Mouse (Mus musculus): Measurements from ENCODE around the gene Mfn2. TPM values are rescaled to one million over a fixed set of nuclear protein-coding genes. Genes with fewer than 3 reads are reported as not detected.

Gene Mfn2
- total RNA-seq, 1 experiment from 2014 or later = 191 TPM

DNA sequence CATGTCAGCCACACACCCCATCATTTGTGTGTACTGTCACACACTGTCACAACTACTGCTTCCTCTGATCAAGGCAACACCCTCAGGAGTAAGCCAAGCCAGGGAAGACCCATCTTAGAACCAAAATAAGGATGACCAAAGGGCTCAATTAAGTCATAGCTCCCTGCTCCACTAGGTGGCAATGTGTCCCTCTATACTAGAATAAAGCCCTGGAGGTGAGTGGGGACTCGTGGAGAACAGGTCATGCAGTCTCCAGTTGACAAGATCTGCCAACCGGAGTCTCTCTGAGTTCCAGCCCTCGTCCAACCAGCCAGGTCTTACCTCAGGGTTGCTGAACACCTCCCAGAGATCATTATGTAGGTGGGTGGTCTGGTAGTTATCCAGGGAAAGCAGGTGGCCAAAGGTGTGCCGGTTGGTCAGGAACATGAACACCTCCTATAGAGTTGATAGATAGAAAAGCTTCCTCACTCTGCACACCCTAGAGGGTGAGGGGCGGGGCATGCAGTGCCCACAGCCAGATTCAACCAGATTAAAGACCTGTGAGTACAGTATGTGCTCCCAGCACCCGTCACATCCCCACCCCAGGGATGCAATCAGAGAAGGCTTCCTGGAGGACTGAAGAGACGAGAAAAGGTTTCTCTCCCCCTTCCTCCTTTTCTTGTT, 14.1 kb upstream of the Mfn2 start:
- peak; percentile 76 for DNase-seq

DNA sequence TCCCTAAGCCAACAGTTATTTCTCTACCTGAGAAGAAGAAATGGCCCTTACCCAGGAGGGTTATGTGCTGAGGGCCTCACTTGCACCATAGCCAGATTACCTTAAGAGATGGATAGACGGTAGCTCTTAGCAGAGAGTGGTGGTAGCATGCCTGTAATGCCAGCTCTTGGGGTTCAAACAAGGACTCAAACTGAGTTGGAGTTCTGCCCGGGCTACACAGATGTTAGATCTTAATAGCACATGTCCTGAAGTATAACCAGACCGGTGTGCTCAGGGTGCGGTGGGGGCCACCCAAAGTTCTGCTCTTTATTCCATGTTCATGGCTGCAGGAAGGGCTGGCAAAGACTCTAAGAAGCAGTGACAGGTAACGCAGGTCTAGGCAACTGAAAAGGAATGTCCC, 5.0 kb upstream of the Mfn2 start:
- no peak for DNase-seq

DNA sequence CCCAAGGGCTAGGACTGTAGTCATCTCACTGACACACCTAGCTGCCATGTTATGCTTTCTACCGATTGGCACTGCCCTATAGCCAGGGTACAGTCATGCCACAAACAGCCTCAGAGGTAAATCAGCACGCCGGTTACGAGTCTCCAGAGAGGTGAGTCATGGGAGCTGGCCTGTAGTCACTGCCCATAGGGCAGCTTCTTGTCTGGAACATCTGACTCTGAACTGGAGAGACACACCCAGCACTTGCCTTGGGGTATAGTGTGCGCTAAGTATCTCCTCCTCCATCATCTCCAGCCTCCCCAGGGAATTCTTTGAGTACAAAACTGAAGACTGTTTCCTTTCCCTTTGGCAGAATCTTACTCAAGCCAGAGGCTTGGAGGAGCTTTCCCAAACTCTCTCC, 1.7 kb upstream of the Mfn2 start:
- DNase-seq = peak; percentile 70

DNA sequence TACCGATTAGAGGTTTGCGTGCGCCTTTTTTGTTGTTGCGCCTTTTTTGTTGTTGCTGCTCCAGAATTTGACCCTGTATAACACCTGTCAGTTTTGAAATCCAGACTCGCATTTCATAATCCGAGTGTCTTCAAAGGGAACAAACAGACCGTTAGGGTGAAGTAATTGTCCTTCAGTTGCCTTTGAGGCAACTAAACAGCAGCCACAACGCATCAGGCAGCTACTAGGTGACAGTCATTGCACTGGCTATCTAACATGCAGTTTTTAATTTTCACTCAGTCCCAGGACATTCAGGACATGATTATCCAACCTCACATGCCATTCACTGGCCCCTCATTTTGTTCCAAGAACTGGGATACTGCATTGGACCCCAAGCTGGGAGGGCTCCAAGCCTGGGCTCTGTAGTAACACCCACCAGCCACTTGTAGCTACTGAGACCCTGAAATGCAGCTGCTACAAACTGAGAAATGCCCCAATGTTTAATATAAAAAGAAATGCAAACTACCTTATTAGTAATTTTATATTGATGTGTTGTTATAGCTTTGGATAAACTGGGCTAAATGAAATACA, 671 bp upstream of the Mfn2 start:
- DNase-seq = no peak

DNA sequence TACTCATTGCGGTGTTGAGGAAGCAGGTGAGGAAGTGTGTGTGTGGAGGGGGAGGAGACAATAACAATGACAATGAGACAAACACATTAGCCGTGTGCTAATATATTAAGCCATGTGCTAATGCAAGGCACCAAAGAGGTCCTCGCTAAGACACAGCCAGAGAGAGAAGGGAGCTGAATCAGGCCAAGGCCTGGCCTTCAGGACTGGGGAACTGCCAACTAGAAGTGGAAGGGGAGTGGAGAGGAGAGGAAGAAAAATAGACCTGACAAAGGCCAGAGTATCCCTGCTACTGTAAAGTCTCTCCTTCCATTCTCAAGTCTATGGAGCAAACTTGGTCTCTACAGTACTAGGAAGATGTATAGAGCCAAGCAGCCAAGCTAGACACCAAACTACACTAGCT, 903 bp downstream of the Mfn2 start:
- peak; percentile 72 for DNase-seq

DNA sequence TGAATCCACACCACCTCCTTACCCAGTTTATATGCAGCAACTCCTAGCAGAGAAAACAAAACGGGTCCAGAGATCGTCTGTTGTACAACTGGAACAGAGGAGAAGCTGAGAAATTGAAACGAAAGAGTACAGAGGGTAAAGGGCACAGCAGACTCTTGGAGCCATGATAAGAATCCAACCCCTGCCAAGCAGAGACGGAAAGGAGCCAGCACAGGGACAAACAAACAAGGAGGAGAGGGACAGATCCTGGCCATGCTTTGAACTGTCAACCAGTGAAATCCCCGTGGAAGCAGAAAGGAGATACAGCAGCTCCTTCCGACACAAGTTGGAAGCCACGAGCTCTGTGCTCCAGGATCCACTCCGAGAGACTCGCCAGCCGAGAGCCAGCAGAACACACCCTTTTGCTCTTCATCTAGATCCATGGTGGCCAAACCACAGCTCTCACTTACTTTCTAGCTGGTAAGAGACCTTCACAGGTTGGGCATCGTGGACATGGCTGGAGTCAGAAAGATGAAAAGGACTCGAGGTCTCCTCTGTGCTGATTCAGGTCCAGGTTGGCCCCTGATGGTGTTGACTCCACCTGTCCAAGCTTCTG, 1.5 kb downstream of the Mfn2 start:
- DNase-seq = peak; percentile 48

DNA sequence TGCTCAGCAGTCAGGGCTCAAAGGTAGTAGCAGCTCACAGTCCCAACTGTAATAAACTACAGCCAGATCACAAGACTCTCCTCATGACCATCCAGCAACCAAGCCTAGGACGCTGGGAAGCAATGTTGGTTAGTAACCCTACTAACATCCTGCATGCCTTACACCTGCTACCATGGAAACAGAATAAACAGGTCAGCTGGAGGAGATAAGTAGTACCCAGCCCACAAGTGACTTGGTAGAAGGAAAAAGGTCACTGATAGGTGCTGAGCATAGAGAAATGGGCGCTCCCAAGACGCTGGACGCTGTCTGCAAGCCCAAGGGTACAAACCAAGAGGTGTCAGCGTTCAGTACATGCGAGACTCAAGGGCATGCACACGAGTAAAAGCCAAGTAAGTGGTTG, 4.1 kb downstream of the Mfn2 start:
- no peak for DNase-seq

DNA sequence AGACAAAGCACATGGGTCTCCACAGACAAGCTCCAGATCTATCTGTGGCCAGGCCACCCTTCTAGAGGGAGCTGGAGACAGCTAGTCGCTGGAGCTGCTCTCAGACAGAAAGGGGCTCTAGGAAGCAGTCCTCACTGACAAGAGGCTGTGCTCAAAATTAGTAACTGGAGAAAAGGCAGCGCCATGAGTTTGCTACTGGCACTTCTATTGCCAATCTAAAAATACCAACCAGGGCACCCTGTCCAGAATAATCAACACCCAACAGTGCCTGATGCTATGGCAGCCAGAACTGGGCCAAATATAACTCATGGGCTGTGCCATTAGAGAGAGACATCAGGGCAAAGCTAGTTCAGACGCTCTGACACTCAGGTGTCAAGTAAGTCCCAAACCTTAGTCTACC, 7.2 kb downstream of the Mfn2 start:
- DNase-seq = no peak

DNA sequence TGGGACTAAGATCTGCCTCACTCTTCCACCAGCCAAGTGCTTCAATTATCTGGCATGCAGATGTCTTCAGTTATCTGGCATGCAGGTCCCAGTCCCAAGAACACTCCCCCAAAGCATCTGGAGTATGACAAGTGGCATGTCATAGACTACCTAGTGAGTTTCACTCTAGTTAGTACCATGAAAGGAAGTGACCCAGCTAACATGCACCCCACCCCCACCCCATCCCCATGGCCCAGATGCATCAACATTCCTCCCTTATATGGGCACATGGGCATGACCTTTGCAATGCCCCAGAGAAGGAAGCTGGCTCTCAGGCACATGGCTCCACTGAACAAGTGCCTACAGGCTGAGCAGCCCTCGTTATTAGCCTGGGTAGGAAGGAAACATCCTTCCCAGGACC, 8.1 kb downstream of the Mfn2 start:
- DNase-seq = no peak

DNA sequence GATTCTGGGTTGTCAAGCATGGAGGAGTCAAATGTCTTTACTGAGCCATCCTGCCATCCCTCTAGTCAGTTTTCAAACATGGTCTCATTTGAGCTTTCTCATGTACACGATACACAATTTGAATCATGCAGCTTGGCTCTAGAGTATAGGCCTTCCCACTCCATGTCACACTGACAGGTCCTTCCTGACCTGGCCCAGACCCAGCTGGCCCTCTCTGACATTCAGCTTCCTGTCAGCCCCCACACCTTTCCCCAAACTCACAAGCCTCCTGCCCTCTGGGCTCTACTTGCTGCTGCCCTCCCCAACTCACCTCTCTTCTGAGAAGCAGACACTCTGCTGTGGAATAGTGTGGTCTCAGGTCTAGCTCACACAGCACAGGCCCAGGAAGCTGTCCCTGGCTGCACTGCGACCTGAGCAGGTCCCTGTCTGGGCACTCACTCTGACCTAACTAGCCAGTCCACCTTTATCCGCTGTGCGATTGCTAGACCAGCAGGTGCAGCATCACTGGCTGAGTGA, 8.6 kb downstream of the Mfn2 start:
- DNase-seq = no peak

DNA sequence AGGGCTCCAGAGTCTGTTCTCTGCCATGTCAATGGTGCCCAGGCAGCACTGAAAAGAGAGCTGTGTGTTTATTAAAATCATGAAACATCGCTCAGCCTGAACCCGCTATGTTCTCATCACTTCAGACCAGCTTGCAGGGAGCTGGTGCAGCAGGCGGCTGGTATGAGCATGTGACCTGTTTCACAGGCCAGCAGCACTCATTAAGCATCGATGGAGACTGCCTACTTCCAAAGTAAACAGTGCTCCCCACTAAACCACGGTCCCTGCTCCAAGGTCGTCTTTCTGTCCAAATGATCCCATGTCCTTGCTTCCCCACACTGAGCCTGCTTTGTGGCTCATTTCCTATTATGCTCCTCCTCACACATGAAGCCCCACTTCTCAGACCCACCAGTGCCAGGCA, 14.2 kb downstream of the Mfn2 start:
- DNase-seq = peak; percentile 26

DNA sequence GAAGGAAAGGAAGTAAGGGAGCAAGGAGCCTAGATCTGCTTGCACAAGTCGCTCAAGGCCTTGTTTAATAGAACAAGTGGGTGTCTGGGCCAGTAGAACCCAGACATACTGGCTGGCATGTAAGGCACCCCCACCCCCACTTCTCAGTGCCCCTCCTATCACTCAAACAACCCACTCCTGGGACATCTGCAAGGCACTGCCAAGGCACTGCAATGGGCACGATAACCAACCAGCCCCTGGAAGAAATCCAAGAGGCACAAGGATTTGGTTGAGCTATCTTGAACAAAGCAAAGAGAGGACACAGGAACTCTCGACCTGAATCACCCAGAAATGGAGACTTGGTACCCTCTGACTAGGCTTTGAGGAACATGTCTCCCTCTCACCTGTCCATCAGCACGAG, 16.3 kb downstream of the Mfn2 start:
- no peak for DNase-seq

DNA sequence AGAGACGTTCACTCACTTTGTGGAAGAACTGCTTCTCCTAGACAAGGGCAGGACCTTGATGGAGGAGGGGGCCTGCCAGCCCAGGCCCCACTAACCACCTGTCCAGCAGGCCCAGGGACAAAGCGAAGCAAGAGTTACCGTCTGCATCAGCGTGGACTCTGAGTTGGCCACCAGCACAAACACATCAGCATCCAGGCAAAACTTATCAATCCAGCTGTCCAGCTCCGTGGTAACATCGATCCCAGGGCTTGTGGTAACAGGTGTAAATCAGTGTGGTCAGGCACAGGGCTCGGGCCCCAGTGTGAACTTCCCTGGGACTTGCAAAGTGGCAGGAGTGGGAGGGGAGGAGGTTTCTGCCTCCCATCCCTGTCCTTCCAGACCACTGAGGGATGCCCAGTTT, 17.2 kb downstream of the Mfn2 start:
- no peak for DNase-seq

DNA sequence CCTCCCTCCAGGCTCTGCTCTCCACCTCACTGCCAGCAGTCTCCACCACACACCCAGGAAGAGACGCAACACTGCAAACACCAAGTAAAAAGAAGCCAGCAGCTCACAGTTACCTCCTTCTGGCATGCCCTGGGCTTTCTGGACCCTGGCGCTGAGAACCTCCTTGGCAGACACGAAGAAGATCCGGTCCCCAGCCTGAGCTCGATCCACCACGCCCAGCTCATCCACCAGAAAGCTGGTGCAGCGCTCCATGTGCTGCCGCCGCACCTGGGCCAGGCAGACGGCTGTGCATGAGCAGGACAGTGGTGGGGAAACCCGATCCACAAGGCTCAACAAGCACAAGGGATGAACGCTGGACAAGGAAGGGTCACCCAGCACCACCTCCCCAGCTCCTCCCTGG, 18.3 kb downstream of the Mfn2 start:
- DNase-seq = no peak

DNA sequence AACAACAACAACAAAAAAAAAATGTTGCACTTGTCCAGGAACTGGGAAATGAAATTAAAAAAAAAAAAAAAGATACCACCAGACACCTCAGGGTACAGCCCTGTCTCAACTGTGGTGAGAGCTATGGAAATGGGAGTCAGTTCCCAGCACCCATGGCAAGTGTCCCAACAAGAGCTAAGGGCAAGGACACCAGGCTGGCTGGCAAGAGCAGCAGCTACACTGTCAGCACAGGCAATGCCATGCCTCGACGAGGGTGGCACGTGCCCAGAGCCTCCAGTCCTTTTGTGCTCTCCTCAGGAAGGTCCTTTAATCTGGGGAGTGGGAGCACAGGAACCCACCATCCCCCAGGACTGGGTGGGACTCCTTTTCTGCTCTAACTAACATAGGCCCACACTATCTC, 20.4 kb downstream of the Mfn2 start:
- peak; percentile 47 for DNase-seq

DNA sequence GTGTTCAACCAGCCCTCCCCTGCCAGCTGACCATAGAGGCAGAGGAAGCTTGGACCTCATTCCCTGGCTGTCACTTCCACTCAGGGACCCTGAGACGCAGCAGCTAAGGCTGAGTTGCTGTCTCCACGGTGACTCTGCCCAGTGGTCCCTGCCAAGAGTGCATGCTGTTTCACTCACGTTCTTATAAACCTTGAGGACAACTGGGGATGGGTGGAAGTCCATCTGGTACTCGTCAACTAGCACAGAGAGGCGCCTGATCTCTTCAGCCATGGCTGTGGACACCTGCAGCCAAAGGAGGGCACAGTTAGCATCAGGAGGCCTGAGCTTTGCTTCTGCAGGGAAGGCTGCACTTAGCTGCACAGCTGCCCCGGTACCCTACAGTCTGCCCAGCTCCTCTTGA, 21.5 kb downstream of the Mfn2 start:
- DNase-seq = no peak

DNA sequence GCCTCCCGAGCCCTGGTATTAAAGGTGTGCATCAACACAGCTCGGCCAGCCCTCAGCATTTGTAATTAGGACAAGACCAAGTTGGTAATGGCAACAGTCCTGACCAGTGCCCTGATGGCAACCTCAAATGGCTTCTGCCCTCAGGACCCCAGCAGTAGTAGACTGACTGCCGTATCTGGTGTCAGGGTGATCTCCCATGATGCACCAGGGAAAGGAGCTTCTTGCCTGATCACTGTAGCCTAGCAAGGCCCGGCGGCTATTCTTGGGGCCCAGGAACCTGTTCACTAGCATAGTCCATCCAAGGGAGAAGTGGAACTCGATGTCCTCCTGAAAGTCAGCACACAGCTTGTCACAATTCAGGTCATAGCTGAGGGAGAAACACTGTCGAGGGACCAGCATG, 22.7 kb downstream of the Mfn2 start:
- no peak for DNase-seq

DNA sequence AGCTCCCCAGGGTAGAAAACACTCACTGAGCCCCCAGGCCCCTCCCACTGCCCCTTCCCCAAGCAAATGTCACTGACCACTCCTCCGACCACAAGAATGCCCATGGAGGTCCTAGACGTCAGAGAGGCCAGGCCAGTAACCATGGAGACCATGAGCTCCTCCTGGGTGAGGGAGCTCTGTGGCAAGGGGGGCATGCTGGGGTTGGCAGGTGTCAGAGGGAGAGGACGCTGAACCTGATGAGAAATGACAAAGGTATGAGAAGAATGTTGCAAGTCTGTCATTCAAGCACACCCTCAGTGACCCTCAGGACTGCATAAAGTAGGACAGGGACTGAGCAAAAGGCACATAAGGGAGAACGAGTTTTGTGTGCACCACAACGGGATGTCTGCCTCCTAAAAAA, 24.6 kb downstream of the Mfn2 start:
- DNase-seq = no peak

DNA sequence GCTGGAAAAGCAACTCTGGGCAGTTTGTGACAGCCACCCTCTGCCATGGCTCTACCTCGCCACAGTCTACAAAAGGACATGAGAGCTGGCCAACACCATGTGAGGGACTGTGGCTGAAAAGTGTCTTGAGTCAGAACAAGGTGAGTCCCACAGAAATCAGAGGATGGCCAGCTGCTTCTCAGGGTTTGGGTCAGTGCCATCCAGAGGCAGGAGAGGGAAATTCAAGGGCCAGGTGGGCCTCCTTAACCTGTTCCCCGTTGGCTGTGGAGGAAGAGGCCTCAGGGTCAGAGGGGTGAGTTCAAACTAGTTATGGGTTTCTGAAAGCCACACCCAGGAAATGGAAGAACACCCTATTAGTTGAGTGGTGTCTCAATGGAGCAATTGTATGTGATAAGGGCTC, 25.0 kb downstream of the Mfn2 start:
- DNase-seq = no peak

DNA sequence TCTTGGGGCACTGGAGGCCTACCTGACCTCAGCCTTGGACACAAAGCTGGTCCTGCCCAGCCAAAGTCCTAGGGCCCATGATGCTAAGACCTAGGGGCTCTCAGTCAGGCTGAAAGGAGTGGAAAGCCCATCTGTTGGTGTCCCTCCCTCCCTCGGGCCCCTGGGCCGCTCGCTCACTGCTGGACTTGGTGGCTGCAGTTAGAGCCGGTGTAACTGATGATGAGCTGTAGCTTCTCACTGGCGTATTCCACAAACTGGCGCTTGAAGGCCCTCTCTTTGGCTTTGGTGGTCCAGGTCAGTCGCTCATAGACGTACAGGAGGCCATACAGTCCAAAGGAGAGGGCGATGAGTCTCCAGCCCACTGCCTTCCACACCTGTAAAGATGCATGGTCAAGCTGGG, 26.0 kb downstream of the Mfn2 start:
- no peak for DNase-seq

DNA sequence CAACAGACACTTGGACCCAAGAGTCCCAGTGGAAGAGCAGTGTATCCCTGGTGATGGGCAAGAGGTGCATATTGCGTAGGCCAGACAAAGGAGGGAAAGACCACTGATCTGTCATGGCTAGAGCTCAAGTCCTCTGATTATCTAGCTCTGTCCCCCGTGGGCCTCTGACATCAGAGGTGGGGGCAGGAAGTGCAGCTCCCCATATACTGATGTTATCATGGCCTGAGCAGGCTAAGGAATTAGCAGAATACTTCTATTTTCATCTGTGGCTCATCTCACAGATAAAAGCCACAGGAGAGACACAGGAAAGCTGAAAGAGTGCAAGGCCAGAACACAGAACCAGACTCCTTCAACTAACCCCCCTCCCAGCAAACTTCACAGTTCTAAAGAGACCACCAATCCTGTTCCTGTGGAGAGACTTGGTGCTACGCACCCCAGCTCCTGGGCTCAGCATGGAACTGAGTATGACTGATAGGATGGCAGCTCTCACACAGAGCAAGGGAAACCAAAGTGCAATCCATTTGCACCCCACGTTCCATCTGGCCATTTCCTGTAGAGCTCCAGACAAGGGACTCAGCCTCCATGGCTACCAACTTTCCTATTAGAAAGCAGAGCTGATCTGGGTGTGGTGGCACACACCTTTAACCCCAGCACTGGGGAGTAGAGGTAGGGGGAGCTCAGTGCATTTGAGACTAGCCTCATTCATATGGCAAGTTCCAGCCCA, 28.5 kb downstream of the Mfn2 start:
- DNase-seq = peak; percentile 4

DNA sequence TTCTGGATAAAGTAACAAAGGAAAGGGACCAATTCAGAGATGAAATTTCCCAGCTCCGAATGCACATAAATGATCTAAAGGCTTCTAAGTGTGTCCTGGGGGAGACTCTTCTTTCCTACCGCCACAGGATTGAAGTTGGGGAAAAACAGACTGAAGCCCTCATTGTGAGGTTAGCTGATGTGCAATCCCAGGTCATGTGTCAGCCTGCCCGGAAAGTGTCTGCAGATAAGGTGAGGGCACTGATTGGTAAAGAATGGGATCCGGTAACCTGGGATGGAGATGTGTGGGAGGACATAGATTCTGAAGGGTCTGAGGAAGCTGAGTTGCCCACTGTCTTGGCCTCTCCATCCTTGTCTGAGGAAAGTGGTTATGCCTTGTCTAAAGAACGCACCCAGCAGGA, 35.3 kb downstream of the Mfn2 start:
- peak; percentile 23 for DNase-seq

DNA sequence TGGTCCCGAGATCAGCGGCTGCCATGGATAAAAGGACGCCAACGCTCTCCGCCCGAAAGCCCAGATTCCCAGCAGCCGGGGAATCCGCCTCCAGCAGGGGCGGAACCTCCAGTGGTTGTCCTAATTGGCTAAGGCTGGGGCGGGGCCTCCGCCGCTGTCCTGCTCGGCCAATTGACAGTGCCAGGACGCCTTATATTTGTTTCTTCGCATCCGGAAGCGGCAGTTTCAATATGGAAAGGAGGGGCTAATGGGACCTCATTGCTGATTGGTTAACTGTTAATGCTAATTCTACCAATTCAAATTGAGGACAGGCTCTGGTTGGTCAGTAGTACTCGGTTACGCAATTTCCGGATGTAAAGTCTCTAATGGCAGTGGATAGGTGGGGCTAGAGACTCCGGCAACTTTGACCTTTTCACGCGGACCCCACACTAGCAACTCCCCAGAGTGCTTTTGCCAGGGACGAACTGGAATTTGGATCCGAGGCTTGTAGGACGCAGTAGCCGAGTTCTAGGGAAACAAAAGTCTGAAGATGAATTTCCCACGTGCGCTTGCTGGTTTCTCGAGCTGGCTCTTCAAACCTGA, 36.0 kb downstream of the Mfn2 start, which contains the start of the genes Miip and Fv1:
Gene Miip, minus strand, starts transcription at position 367 of the 582 bp plus-strand sequence.
Gene Fv1, plus strand, starts transcription at position 530 of the 582 bp plus-strand sequence.
- peak; percentile 97 for DNase-seq
